Mouse (Mus musculus) liver, postnatal 0 days (tissue): ENCODE data around the gene Acads. TPM values are rescaled to one million over a fixed set of nuclear protein-coding genes. Genes with fewer than 3 reads are reported as not detected.
"Not testable (repeated sequence)": the region's sequence is repeated elsewhere in the genome, so short reads cannot be mapped to it uniquely, and the experiment has no call there.

ENCODE experiments used
- ATAC-seq: fragments of 200-750 bp; cut with Nextera tagmentation; 2 replicates; pipeline ENCODE4 v1.8.0; 2017; ENCODE audit warnings: mild to moderate bottlenecking, moderate library complexity
- DNase-seq: peaks from one replicate; pipeline ENCODE4 v3.0.0-alpha.2; 2016
- H3K27ac ChIP-seq: fragments of 300-500 bp; sonication (generic); 2 replicates; pipeline ENCODE4 v1.5.1; 2014; ENCODE audit warnings: antibody characterized with exemption, moderate library complexity, mild to moderate bottlenecking, low read depth
- H3K27me3 ChIP-seq: fragments of 300-500 bp; sonication (generic); 2 replicates; pipeline ENCODE4 v1.6.1; 2014; ENCODE audit warnings: low read length, control low read depth, mixed read lengths; ENCODE audit not compliant: insufficient read depth
- H3K36me3 ChIP-seq: fragments of 300-500 bp; sonication (generic); replicated peaks from 2 replicates; pipeline ENCODE4 v1.6.1; 2014; ENCODE audit warnings: mild to moderate bottlenecking, control low read depth, low read length, moderate library complexity, mixed read lengths; ENCODE audit not compliant: insufficient read depth
- H3K4me1 ChIP-seq: fragments of 300-500 bp; sonication (generic); 2 replicates; pipeline ENCODE4 v1.6.1; 2014; ENCODE audit warnings: antibody characterized with exemption, mild to moderate bottlenecking, control low read depth; ENCODE audit not compliant: insufficient read depth
- H3K4me2 ChIP-seq: fragments of 300-500 bp; sonication (generic); 2 replicates; pipeline ENCODE4 v1.6.1; 2014; ENCODE audit warnings: low read depth, mild to moderate bottlenecking, low read length, moderate library complexity, mixed read lengths
- H3K4me3 ChIP-seq: fragments of 300-500 bp; sonication (generic); 2 replicates; pipeline ENCODE4 v1.5.1; 2014; ENCODE audit warnings: low read depth, low read length
- H3K9ac ChIP-seq: fragments of 300-500 bp; sonication (generic); replicated peaks from 2 replicates; pipeline ENCODE4 v1.6.1; 2014; ENCODE audit warnings: mild to moderate bottlenecking, moderate library complexity
- H3K9me3 ChIP-seq: fragments of 300-500 bp; sonication (generic); 2 replicates; pipeline ENCODE4 v1.6.1; 2016; ENCODE audit warnings: mild to moderate bottlenecking, control low read depth, low read length, mixed read lengths
- CTCF ChIP-seq: sonication (generic); IDR thresholded peaks from 2 replicates; pipeline ENCODE4 v1.5.1; 2016; ENCODE audit warnings: antibody characterized with exemption, low read depth
- EP300 ChIP-seq: IDR thresholded peaks from 2 replicates; pipeline ENCODE4 v1.6.1; 2016; ENCODE audit warnings: antibody characterized with exemption, low read depth, mild to moderate bottlenecking
- WGBS: fragments of 180-500 bp; shearing (Covaris S2); extraction: QIAGEN DNeasy Blood & Tissue Kit; methylation state at CpG from one replicate; pipeline ENCODE4 v1.1.7; 2014; ENCODE audit not compliant: insufficient replicate concordance; 5-methylcytosine and 5-hydroxymethylcytosine counted together
- polyA plus RNA-seq: library from polyadenylated mRNA; unstranded; fragments of >200 nt; fragmentation: Nextera tagmentation; extraction: Ambion mirVana; gene quantifications from 2 replicates; pipeline ENCODE4 v1.2.1, GENCODE M21; 2015

Gene Acads
- polyA plus RNA-seq, 1 experiment from 2014 or later = 93.4 TPM

DNA sequence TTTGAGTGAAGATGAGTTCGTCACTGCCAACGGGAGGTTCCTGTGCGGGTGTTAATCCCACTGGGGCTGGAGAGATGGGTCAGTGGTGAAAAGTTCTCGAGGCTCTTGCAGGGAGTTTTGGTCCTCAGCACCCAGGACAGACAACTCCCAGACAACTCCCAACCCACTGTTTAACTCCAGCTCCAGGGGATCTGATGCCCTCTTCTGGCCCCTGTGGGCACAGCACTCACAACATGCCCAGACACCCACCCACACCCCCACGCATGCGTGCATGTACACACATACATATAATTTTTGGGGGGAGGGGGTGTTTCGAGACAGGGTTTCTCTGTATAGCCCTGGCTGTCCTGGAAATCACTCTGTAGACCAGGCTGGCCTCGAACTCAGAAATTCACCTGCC is 44.4 kb upstream of the Acads start:
- TF ChIP-seq EP300 (no peak), CTCF (peak; percentile 68)
- peak; percentile 65 for DNase-seq

GRCm38 (mm10) chr5:115161940-115162279 is 42.8 kb upstream of the Acads start:
- WGBS = 83% methylated on average over 1 of the region's 1 CpGs
- not testable (repeated sequence) for ATAC-seq, H3K9ac ChIP-seq, DNase-seq, H3K4me2 ChIP-seq, H3K9me3 ChIP-seq, H3K27me3 ChIP-seq, H3K36me3 ChIP-seq, H3K4me3 ChIP-seq, H3K27ac ChIP-seq
- H3K4me1 ChIP-seq = peaks cover 22% of the 10 kb centered on the region

More for the DNA sequence above, 44.4 kb upstream of the Acads start:
- no peaks in the 10 kb centered on the region for H3K9me3 ChIP-seq
- no peak for ATAC-seq
- H3K36me3 ChIP-seq = no peaks in the 10 kb centered on the region
- H3K4me3 ChIP-seq = no peak overlapping the region
- H3K27ac ChIP-seq = no peak overlapping the region
- WGBS = 48% methylated on average over 8 of the region's 8 CpGs
- H3K4me2 ChIP-seq = no peak overlapping the region
- peaks cover 29% of the 10 kb centered on the region for H3K4me1 ChIP-seq
- no peaks in the 10 kb centered on the region for H3K27me3 ChIP-seq
- no peak overlapping the region for H3K9ac ChIP-seq

GRCm38 (mm10) chr5:115161064-115161939 is 42.2 kb upstream of the Acads start:
- Histone ChIP-seq H3K9ac (no peak overlapping the region), H3K27ac (no peak overlapping the region), H3K4me1 (peaks cover 19% of the 10 kb centered on the region), H3K4me3 (no peak overlapping the region), H3K4me2 (peak overlapping the region; percentile 38; the same call in 1 of the 2 replicates), H3K36me3 (no peaks in the 10 kb centered on the region), H3K27me3 (no peaks in the 10 kb centered on the region), H3K9me3 (no peaks in the 10 kb centered on the region)
- WGBS = 32% methylated on average over 13 of the region's 13 CpGs
- no peak for ATAC-seq
- DNase-seq = no peak
- TF ChIP-seq EP300 (no peak), CTCF (no peak)

- no peaks in the 10 kb centered on the region for H3K36me3 ChIP-seq
- H3K4me1 ChIP-seq = peaks cover 23% of the 10 kb centered on the region
- TF ChIP-seq CTCF (no peak), EP300 (no peak)
- ATAC-seq (no peak), DNase-seq (no peak)
- 41% methylated on average over 6 of the region's 6 CpGs for WGBS
- no peaks in the 10 kb centered on the region for H3K9me3 ChIP-seq
- no peak overlapping the region for H3K4me3 ChIP-seq
- H3K27me3 ChIP-seq = no peaks in the 10 kb centered on the region
- no peak overlapping the region for H3K9ac ChIP-seq
- no peak overlapping the region for H3K27ac ChIP-seq
- no peak overlapping the region for H3K4me2 ChIP-seq
These were observed 41.5 kb upstream of the Acads start for GRCm38 (mm10) chr5:115160655-115161054.

DNA sequence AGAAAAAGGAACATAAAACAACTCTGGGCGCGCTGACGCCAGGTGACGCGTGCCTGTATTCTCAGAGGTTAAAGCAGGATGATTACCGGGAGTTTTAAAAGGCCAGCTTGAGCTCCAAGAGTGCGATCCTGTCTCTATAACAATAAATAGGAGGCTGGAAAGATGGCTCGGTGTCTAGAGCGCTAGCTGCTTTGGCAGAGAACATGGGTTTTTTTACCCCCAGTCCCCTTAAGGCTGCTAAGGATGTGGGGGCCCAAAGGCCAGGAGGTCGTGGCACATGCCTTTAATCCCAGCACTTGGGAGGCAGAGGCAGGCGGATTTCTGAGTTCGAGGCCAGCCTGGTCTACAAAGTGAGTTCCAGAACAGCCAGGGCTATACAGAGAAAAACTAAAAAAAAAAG is 40.0 kb upstream of the Acads start:
- Histone ChIP-seq H3K36me3 (no peaks in the 10 kb centered on the region), H3K4me1 (peaks cover 37% of the 10 kb centered on the region), H3K9me3 (no peaks in the 10 kb centered on the region), H3K9ac (peak overlapping the region; percentile 62), H3K4me2 (peak overlapping the region; percentile 93), H3K27ac (peak overlapping the region; percentile 90), H3K27me3 (no peaks in the 10 kb centered on the region), H3K4me3 (peak overlapping the region; percentile 84)
- no peak for DNase-seq
- no peak for TF ChIP-seq EP300
- no peak for TF ChIP-seq CTCF
- 42% methylated on average over 12 of the region's 12 CpGs for WGBS
- ATAC-seq = no peak

DNA sequence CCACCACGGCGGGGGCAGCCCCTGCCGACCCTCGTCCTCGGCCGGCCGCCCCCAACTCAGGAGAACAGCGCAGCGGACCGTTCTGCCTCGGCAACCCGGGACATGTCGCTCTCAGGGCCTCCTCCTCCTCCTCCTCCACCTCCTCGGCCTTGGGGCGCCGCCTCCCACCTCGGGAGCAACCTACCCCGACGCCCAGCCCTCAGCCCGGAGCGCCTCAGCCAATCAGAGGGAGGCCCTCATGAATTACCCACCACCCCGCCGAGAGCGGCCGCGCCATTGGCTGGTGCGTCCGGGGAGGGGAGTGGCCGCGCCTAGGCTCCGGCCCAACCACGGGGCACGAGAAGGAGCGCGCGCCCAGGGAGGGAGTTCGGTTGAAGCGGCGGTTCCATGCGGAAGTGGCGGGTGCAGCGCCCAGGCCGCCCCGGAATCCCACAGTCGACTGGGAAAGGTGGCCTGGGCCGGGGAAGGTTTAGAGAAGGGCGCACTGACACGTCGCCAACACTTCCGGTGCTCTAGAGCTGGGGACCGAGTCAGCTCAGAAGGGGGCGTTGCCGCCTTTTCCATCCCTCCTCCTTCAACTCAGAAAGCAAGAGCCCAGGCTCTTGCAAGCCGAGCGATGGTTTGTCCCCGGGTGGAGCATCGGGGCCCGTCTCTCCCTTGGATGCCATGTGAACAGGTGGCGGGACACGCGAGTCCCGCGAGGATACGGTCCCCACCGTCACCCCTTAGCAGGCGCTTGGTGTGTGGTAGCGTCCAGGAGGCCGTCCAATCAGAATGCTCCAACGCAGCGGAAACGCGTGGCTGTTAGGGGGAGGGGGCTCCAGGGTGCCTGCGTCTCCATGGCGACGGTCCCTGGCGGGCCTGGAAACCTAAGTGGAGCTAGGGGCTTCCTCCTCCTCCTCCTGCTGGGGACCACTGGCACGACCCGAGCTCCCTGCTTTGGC is 39.2 kb upstream of the Acads start, which contains the start of gene Mlec:
Mlec (minus strand) TSS at position 140 of the 944 bp plus-strand sequence.
- H3K27ac ChIP-seq = peak within 1 kb of the TSS; percentile 90
- DNase-seq = peak; percentile 99
- peaks cover 45% of the 10 kb centered on the region for H3K4me1 ChIP-seq
- WGBS = 2% methylated on average over 63 of the region's 78 CpGs
- peak within 1 kb of the TSS; percentile 84 for H3K4me3 ChIP-seq
- peak; percentile 95 for ATAC-seq
- peak within 1 kb of the TSS; percentile 93 for H3K4me2 ChIP-seq
- H3K36me3 ChIP-seq = no peaks in the 10 kb centered on the region
- no peaks in the 10 kb centered on the region for H3K27me3 ChIP-seq
- H3K9ac ChIP-seq = peak within 1 kb of the TSS; percentile 89
- TF ChIP-seq CTCF (peak; percentile 21; the same call in 1 of the 2 replicates), EP300 (peak; percentile 74; the same call in 1 of the 2 replicates)
- H3K9me3 ChIP-seq = no peaks in the 10 kb centered on the region
